Mouse (Mus musculus) stomach, postnatal 0 days (tissue): ENCODE results near the gene Clic1.

Experiments
- CTCF ChIP-seq: IDR thresholded peaks from 2 replicates; pipeline ENCODE4 v1.5.1; 2016; ENCODE audit warnings: antibody characterized with exemption, low read depth, mild to moderate bottlenecking, moderate library complexity
- EP300 ChIP-seq: optimal IDR thresholded peaks from 2 replicates; pipeline ENCODE3; 2016; ENCODE audit warnings: antibody characterized with exemption

GRCm38 (mm10) chr17:35023221-35023620 is 26.5 kb upstream of the Clic1 start:
- TF ChIP-seq CTCF (no peak), EP300 (no peak)
